Mouse (Mus musculus) liver, embryonic 14.5 days (tissue): ENCODE data around the gene Sh3bp4.

Experiments used
- CTCF ChIP-seq: IDR thresholded peaks from 2 replicates; pipeline ENCODE4 v1.5.1; 2016; ENCODE audit warnings: antibody characterized with exemption, low read depth, control low read depth
- EP300 ChIP-seq: IDR thresholded peaks from 2 replicates; pipeline ENCODE4 v1.6.1; 2016; ENCODE audit warnings: antibody characterized with exemption, low read depth

- TF ChIP-seq CTCF (no peak), EP300 (no peak)
These were observed 61.5 kb downstream of the Sh3bp4 start for GRCm38 (mm10) chr1:89131707-89132106.
